In the genomic region with DNA sequence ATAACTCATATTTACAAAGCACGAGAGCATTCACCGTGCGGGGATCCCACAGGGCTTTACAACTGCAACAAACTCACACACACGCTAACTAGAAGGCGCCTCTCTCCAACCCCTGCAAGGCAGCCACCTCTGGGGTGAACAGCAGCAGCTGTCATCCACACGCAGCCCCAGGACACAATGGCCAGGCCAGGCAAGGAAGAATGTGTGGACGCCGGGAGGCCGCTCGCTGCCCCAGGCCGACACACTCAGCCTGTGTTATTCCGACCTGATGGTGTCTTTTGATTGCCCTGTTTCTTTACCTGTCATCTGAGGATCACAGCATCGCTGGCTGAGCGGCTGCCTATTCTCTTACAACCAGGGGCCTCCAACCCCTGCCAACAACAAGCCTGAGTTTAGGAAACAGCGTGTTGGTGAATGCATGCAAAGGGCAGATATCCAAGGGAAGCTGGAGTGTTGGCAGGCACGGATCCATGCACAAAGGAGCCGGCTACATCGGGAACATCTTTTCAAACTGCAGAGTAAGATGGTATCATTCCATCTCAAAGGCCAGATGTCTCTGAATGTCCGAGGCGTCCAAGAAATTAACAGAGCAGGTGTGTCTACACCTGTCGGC, we compare ENCODE assay signal across 19 mouse cellular contexts. TPM values are rescaled to one million over a fixed set of nuclear protein-coding genes. Genes with fewer than 3 reads are reported as not detected.
A peak's percentile ranks its signal among the peaks of the same experiment; 100 is the strongest.
DNase-seq lines count a peak whose midpoint lies in the region; ATAC-seq and TF ChIP-seq lines count a peak whose summit lies in the region.
"Had no signal": no experiment of that assay in that cellular context is flagged by ENCODE, and none has a peak within 500 bp of the region (broad histone marks: within the 10 kb centered on the region; RNA-seq: fewer than 3 reads in every experiment).

No protein-coding gene starts in this region.

- H3K27me3 ChIP-seq in heart, embryonic 13.5 days (replicated peaks) = 0 out of 2 replicates have a peak, but pooled peaks cover 3% of the 10 kb centered on the region
- H3K27me3 ChIP-seq in embryonic facial prominence, embryonic 10.5 days (replicated peaks; ENCODE audit: low read depth, poor library complexity, severe bottlenecking) = peaks cover 20% of the 10 kb centered on the region
- no peaks in the 10 kb centered on the region for H3K27me3 ChIP-seq in hindbrain, embryonic 16.5 days (replicated peaks; ENCODE audit: control insufficient read depth, insufficient read depth, low read length)
- no peaks in the 10 kb centered on the region for H3K27me3 ChIP-seq in midbrain, postnatal 0 days (ENCODE audit: insufficient read depth, low read length)
- H3K27me3 ChIP-seq: heart, embryonic 15.5 days had no signal

- H3K4me1 ChIP-seq in heart, embryonic 13.5 days = peaks cover 26% of the 10 kb centered on the region
- peaks cover 24% of the 10 kb centered on the region for H3K4me1 ChIP-seq in embryonic facial prominence, embryonic 10.5 days
- peaks cover 8% of the 10 kb centered on the region for H3K4me1 ChIP-seq in hindbrain, embryonic 16.5 days (ENCODE audit: control insufficient read depth, insufficient read depth, low read depth, low read length)
- H3K4me1 ChIP-seq in midbrain, postnatal 0 days (ENCODE audit: insufficient read depth, low read length) = no peaks in the 10 kb centered on the region; the same call in 1 of the 2 replicates

- H3K4me3 ChIP-seq in heart, embryonic 13.5 days = no peak overlapping the region
- no peak overlapping the region for H3K4me3 ChIP-seq in embryonic facial prominence, embryonic 10.5 days
- H3K4me3 ChIP-seq in hindbrain, embryonic 16.5 days (ENCODE audit: low read length) = no peak overlapping the region
- no peak overlapping the region for H3K4me3 ChIP-seq in midbrain, postnatal 0 days (ENCODE audit: low read depth, low read length)
- H3K4me3 ChIP-seq: gastrocnemius, adult 2 months; heart, embryonic 15.5 days; limb, embryonic 12.5 days had no signal

- H3K36me3 ChIP-seq in heart, embryonic 13.5 days = peaks cover 66% of the 10 kb centered on the region
- no peaks in the 10 kb centered on the region for H3K36me3 ChIP-seq in embryonic facial prominence, embryonic 10.5 days (replicated peaks)
- no peaks in the 10 kb centered on the region for H3K36me3 ChIP-seq in hindbrain, embryonic 16.5 days (ENCODE audit: control insufficient read depth, insufficient read depth, low read length)
- no peaks in the 10 kb centered on the region for H3K36me3 ChIP-seq in midbrain, postnatal 0 days (ENCODE audit: insufficient read depth, low read length)
- H3K36me3 ChIP-seq: G1E; limb, embryonic 12.5 days had no signal

- peak overlapping the region; percentile 27; the same call in 1 of the 2 replicates for H3K4me2 ChIP-seq in heart, embryonic 13.5 days
- no peak overlapping the region for H3K4me2 ChIP-seq in hindbrain, embryonic 16.5 days (ENCODE audit: low read length)
- H3K4me2 ChIP-seq in midbrain, postnatal 0 days (ENCODE audit: low read depth, low read length, poor library complexity, severe bottlenecking) = no peak overlapping the region
- H3K4me2 ChIP-seq: heart, embryonic 15.5 days; limb, embryonic 12.5 days; lung, embryonic 14.5 days had no signal

- WGBS in heart, embryonic 13.5 days = 51% methylated on average over 21 of the region's 21 CpGs
- WGBS in embryonic facial prominence, embryonic 10.5 days = 61% methylated on average over 21 of the region's 21 CpGs
- 33% methylated on average over 21 of the region's 21 CpGs for WGBS in hindbrain, embryonic 16.5 days
- WGBS in midbrain, postnatal 0 days = 39% methylated on average over 21 of the region's 21 CpGs

- no peak for DNase-seq in heart, postnatal 36 days
- peak; percentile 43 for DNase-seq in embryonic facial prominence, embryonic 10.5 days (ENCODE audit: low spot score)
- DNase-seq in midbrain, postnatal 0 days (ENCODE audit: low spot score) = peak; percentile 36
- DNase-seq in left cerebral cortex, adult 9 months (ENCODE audit: low spot score in 2 of 2) = no peak
- no peak for DNase-seq in frontal cortex, postnatal 25 days (ENCODE audit: low spot score in 2 of 2)
- DNase-seq in heart, postnatal 4 days = no peak
- DNase-seq: B cell, adult 2 months; cerebellum, adult 9-10 months; gastrocnemius, adult 2 months; kidney, adult 18-20 months; thymus, postnatal 14 days had no signal

- peak overlapping the region; percentile 54 for H3K27ac ChIP-seq in heart, embryonic 13.5 days (replicated peaks)
- peak overlapping the region; percentile 35; the same call in 1 of the 2 replicates for H3K27ac ChIP-seq in embryonic facial prominence, embryonic 10.5 days (replicated peaks)
- no peak overlapping the region for H3K27ac ChIP-seq in hindbrain, embryonic 16.5 days (ENCODE audit: low read depth, low read length)
- H3K27ac ChIP-seq in midbrain, postnatal 0 days (ENCODE audit: low read depth, low read length) = no peak overlapping the region
- H3K27ac ChIP-seq: gastrocnemius, adult 2 months; heart, embryonic 15.5 days; limb, embryonic 12.5 days had no signal

- no peak for ATAC-seq in heart, embryonic 13.5 days (ENCODE audit: extremely low read depth, insufficient number of reproducible peaks, low FRiP score, low TSS enrichment)
- 0 out of 2 replicates have a peak, but pooled peaks have one; percentile 45 for ATAC-seq in hindbrain, embryonic 16.5 days
- no peak for ATAC-seq in midbrain, postnatal 0 days (ENCODE audit: low FRiP score)
- ATAC-seq: activated CD4-positive, CD25-positive, alpha-beta regulatory T cell, adult 4 months had no signal

- no peaks in the 10 kb centered on the region for H3K9me3 ChIP-seq in heart, embryonic 13.5 days
- H3K9me3 ChIP-seq in embryonic facial prominence, embryonic 10.5 days = no peaks in the 10 kb centered on the region
- no peaks in the 10 kb centered on the region for H3K9me3 ChIP-seq in hindbrain, embryonic 16.5 days (ENCODE audit: control insufficient read depth, low read length)
- no peaks in the 10 kb centered on the region for H3K9me3 ChIP-seq in midbrain, postnatal 0 days (ENCODE audit: low read length)
- H3K9me3 ChIP-seq: G1E; heart, embryonic 15.5 days; limb, embryonic 12.5 days had no signal

- no peak for TF ChIP-seq CTCF in midbrain, postnatal 0 days (IDR thresholded peaks at IDR 0.05)

- intact Hi-C loops in heart, postnatal 36 days (cut with DNase I) = no loop called here

- H3K9ac ChIP-seq in heart, embryonic 13.5 days = peak overlapping the region; percentile 40; the same call in 1 of the 2 replicates
- H3K9ac ChIP-seq in hindbrain, embryonic 16.5 days (ENCODE audit: low read depth, low read length) = no peak overlapping the region
- no peak overlapping the region for H3K9ac ChIP-seq in midbrain, postnatal 0 days (replicated peaks; ENCODE audit: low read length, poor library complexity, severe bottlenecking)
- H3K9ac ChIP-seq: heart, embryonic 15.5 days; limb, embryonic 12.5 days; lung, embryonic 14.5 days had no signal

RNA-seq across cellular contexts. Expression of a gene that starts 39.4 kb away (rescaled TPM):
- 1.2 and 4.3 TPM in 2 replicates for polyA plus RNA-seq in heart, embryonic 13.5 days (2015; fragmentation: Nextera tagmentation; extraction: Ambion mirVana)
- total RNA-seq in heart, postnatal 36 days (2021) = not detected
- not detected in 2 replicates for polyA plus RNA-seq in embryonic facial prominence, embryonic 10.5 days (2016; fragmentation: Nextera tagmentation; extraction: Ambion mirVana)
- 0.07 TPM in 1 of 2 replicates, not detected in the other for polyA plus RNA-seq in hindbrain, embryonic 16.5 days (2015; fragmentation: Nextera tagmentation; extraction: Ambion mirVana)
- total RNA-seq in midbrain, postnatal 0 days (2014; rRNA removed) = not detected in 2 replicates
- polyA plus RNA-seq in midbrain, postnatal 0 days (2015; fragmentation: Nextera tagmentation; extraction: Ambion mirVana) = 0.06 and 0.12 TPM in 2 replicates
- total RNA-seq in heart, postnatal 4 days (2021) = not detected
- total RNA-seq: gastrocnemius, adult 2 months; layer of hippocampus, postnatal 25 days had no signal
- polyA plus RNA-seq: activated CD4-positive, CD25-positive, alpha-beta regulatory T cell, adult 4 months; G1E; limb, embryonic 12.5 days had no signal

Comparison
In these comparisons a context has a peak if more than half of its experiments do, and no peak if none do; other contexts are left out.
1. H3K27ac ChIP-seq: peak in heart, embryonic 13.5 days (single experiment) and embryonic facial prominence, embryonic 10.5 days (single experiment); none in hindbrain, embryonic 16.5 days (single experiment) and midbrain, postnatal 0 days (single experiment).
2. DNase-seq: peak in embryonic facial prominence, embryonic 10.5 days (single experiment) and midbrain, postnatal 0 days (single experiment); none in heart, postnatal 36 days (0 of 2), left cerebral cortex, adult 9 months (0 of 2), frontal cortex, postnatal 25 days (0 of 2) and heart, postnatal 4 days (single experiment).